ENCODE assay signal across 20 mouse cellular contexts in the genomic region with DNA sequence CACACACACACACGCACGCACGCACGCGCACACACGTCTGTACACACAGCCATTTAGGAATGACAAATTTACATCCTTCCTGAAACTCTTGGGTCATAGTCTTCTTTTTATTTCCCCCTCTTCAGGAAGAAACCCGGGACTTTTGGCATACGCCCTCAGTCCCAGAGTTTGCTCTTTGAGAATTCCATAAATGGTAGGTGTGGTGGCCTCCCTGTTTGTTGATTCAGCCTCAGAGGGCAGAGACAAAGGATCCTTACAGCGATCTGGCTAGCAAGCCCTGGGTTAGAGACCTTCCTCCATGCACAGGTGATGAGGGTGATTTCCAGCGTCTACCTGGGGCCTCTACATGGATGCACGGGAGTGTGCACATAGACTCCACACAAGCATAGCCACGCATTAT. TPM values are rescaled to one million over a fixed set of nuclear protein-coding genes. Genes with fewer than 3 reads are reported as not detected.
DNase-seq lines count a peak whose midpoint lies in the region; ATAC-seq and TF ChIP-seq lines count a peak whose summit lies in the region.
"Had no signal": no experiment of that assay in that cellular context is flagged by ENCODE, and none has a peak within 500 bp of the region (broad histone marks: within the 10 kb centered on the region; RNA-seq: fewer than 3 reads in every experiment).

No protein-coding gene starts in this region.

- no peak overlapping the region for H3K9ac ChIP-seq in kidney, embryonic 16.5 days (replicated peaks; ENCODE audit: low read length)
- H3K9ac ChIP-seq in CH12.LX (ENCODE audit: insufficient read depth, low read depth): no peak overlapping the region
- H3K9ac ChIP-seq: embryonic facial prominence, embryonic 12.5 days; hindbrain, embryonic 12.5 days; limb, embryonic 15.5 days had no signal

- ATAC-seq in kidney, embryonic 16.5 days (ENCODE audit: low FRiP score, low TSS enrichment): no peak
- ATAC-seq in megakaryocyte-erythroid progenitor cell, adult 5-6 weeks (replicated peaks; ENCODE audit: low FRiP score, low TSS enrichment, poor library complexity, severe bottlenecking): no peak
- ATAC-seq: forebrain, embryonic 16.5 days had no signal

- no peaks in the 10 kb centered on the region for H3K9me3 ChIP-seq in kidney, embryonic 16.5 days (ENCODE audit: low read length)
- no peaks in the 10 kb centered on the region for H3K9me3 ChIP-seq in CH12.LX (replicated peaks; ENCODE audit: low read length)
- H3K9me3 ChIP-seq: embryonic facial prominence, embryonic 12.5 days; hindbrain, embryonic 12.5 days; limb, embryonic 15.5 days had no signal

- peak; percentile 2 for DNase-seq in adrenal gland, postnatal 10 days
- DNase-seq in adrenal gland, postnatal 14 days: no peak
- DNase-seq in kidney, adult 11 months: no peak
- DNase-seq in CH12.LX (ENCODE audit: extremely low read depth): no peak
- DNase-seq in cerebellum, adult 9-11 months: no peak
- DNase-seq: adrenal gland, postnatal 36 days; cerebellum, adult 8-10 months; heart, adult 18-20 months; kidney, postnatal 10 days; layer of hippocampus, adult 9-11 months; right cerebral cortex, adult 18-20 months; thymus, postnatal 25 days had no signal

- dilution Hi-C loops in CH12.LX (cut with MboI; ENCODE audit: extremely low pct_ligation_motif_present, extremely low pct_unique_long_range_greater_than_20kb, low sequenced_read_pairs): no loop called here

- H3K79me2 ChIP-seq in CH12.LX (replicated peaks; ENCODE audit: control insufficient read depth, extremely low read depth, insufficient read depth, poor library complexity, severe bottlenecking): 0 out of 2 replicates have a peak, but pooled peaks cover 4% of the 10 kb centered on the region

- no peak overlapping the region for H3K4me3 ChIP-seq in kidney, embryonic 16.5 days (ENCODE audit: low read length)
- no peak overlapping the region for H3K4me3 ChIP-seq in CH12.LX (replicated peaks in 1 of 3; ENCODE audit: low read depth in 2 of 3, low read length in 2 of 3, poor library complexity in 1 of 3)
- no peak overlapping the region for H3K4me3 ChIP-seq in small intestine, adult 2 months (ENCODE audit: low read depth, low read length)
- H3K4me3 ChIP-seq: embryonic facial prominence, embryonic 12.5 days; hindbrain, embryonic 12.5 days; limb, embryonic 15.5 days had no signal

- no peak for TF ChIP-seq POLR2A in CH12.LX (IDR thresholded peaks at IDR 0.05; ENCODE audit: low read depth, low read length)
- TF ChIP-seq POLR2A in small intestine, adult 2 months (IDR thresholded peaks at IDR 0.05; ENCODE audit: low read depth, low read length): no peak

- no peak overlapping the region for H3K4me2 ChIP-seq in kidney, embryonic 16.5 days (replicated peaks; ENCODE audit: low read depth, low read length)
- H3K4me2 ChIP-seq in CH12.LX (ENCODE audit: insufficient read depth, low read depth, poor library complexity, severe bottlenecking): no peak overlapping the region
- H3K4me2 ChIP-seq: embryonic facial prominence, embryonic 12.5 days; hindbrain, embryonic 12.5 days; limb, embryonic 15.5 days; midbrain, embryonic 11.5 days had no signal

- peaks cover 20% of the 10 kb centered on the region for H3K4me1 ChIP-seq in kidney, embryonic 16.5 days (ENCODE audit: insufficient read depth, low read length)
- H3K4me1 ChIP-seq in CH12.LX (ENCODE audit: control insufficient read depth in 1 of 2, insufficient read depth in 2 of 2): peaks cover 2 to 40% of the 10 kb centered on the region in 2 experiments; a peak in 3 of 4 replicates
- H3K4me1 ChIP-seq in small intestine, adult 2 months (ENCODE audit: control insufficient read depth, insufficient read depth, insufficient read length, low read length): peaks cover 7% of the 10 kb centered on the region; the same call in 1 of the 2 replicates
- H3K4me1 ChIP-seq: embryonic facial prominence, embryonic 12.5 days; hindbrain, embryonic 12.5 days; limb, embryonic 15.5 days had no signal

- TF ChIP-seq RAD21 in CH12.LX (IDR thresholded peaks at IDR 0.05; ENCODE audit: low read depth, low read length): no peak

- 82% methylated on average over 12 of the region's 12 CpGs for WGBS in kidney, embryonic 16.5 days
- WGBS in small intestine, adult 2 months: 30% methylated on average over 12 of the region's 12 CpGs

- in situ Hi-C loops in CH12.LX (cut with MboI; ENCODE audit: low pct_ligation_motif_present, low pct_unique_long_range_greater_than_20kb, low sequenced_read_pairs): loop anchor here (10.0 kb wide), 1 partner anchor 145 kb away; no protein-coding TSS in a partner anchor

- H3K27ac ChIP-seq in kidney, embryonic 16.5 days (ENCODE audit: low read length): 0 out of 2 replicates have a peak overlapping the region, but pooled peaks have one; percentile 43
- 0 out of 2 replicates have a peak overlapping the region, but pooled peaks have one; percentile 24 for H3K27ac ChIP-seq in CH12.LX (ENCODE audit: insufficient read depth, low read depth)
- H3K27ac ChIP-seq in small intestine, adult 2 months (ENCODE audit: insufficient read depth, low read depth, low read length): peak overlapping the region; percentile 76
- H3K27ac ChIP-seq: embryonic facial prominence, embryonic 12.5 days; hindbrain, embryonic 12.5 days; limb, embryonic 15.5 days had no signal

- H3K27me3 ChIP-seq in kidney, embryonic 16.5 days (ENCODE audit: insufficient read depth, low read length): no peaks in the 10 kb centered on the region
- no peaks in the 10 kb centered on the region for H3K27me3 ChIP-seq in CH12.LX (replicated peaks)
- H3K27me3 ChIP-seq in small intestine, adult 2 months (ENCODE audit: control insufficient read depth, insufficient read depth, low read length): no peaks in the 10 kb centered on the region
- H3K27me3 ChIP-seq: embryonic facial prominence, embryonic 12.5 days; hindbrain, embryonic 12.5 days; limb, embryonic 15.5 days had no signal

- no peak for TF ChIP-seq CTCF in CH12.LX (conservative IDR thresholded peaks at IDR 0.05 in 1 of 2, IDR thresholded peaks at IDR 0.05 in 1 of 2; ENCODE audit: low read depth in 2 of 2, low read length in 2 of 2)
- TF ChIP-seq CTCF in small intestine, adult 2 months (IDR thresholded peaks at IDR 0.05; ENCODE audit: extremely low read depth, insufficient read length, insufficient replicate concordance, low read depth, low read length): no peak

- peaks cover 71% of the 10 kb centered on the region for H3K36me3 ChIP-seq in kidney, embryonic 16.5 days (ENCODE audit: insufficient read depth, low read length)
- peaks cover 66 to 94% of the 10 kb centered on the region in 2 experiments for H3K36me3 ChIP-seq in CH12.LX (replicated peaks in 1 of 2; ENCODE audit: control insufficient read depth in 1 of 2, insufficient read depth in 1 of 2, low read length in 1 of 2)
- peaks cover 57% of the 10 kb centered on the region for H3K36me3 ChIP-seq in small intestine, adult 2 months (ENCODE audit: control insufficient read depth, insufficient read depth, low read length)

- TF ChIP-seq EP300 in CH12.LX (IDR thresholded peaks at IDR 0.05; ENCODE audit: low read length): no peak

TF ChIP-seq in CH12.LX, 34 proteins besides CTCF, POLR2A, EP300 and RAD21 (continues in another document):
- TF ChIP-seq MEF2A (IDR thresholded peaks at IDR 0.05; ENCODE audit: borderline replicate concordance, low read depth, low read length): no peak
- no peak for TF ChIP-seq IRF4 (IDR thresholded peaks at IDR 0.05; ENCODE audit: low read depth, low read length)
- no peak for TF ChIP-seq JUND (conservative IDR thresholded peaks at IDR 0.05; ENCODE audit: low read depth, low read length)
- TF ChIP-seq MXI1 (IDR thresholded peaks at IDR 0.05; ENCODE audit: low read depth, low read length): no peak
- TF ChIP-seq PAX5 (IDR thresholded peaks at IDR 0.05; ENCODE audit: low read length): no peak
- TF ChIP-seq ETS1 (conservative IDR thresholded peaks at IDR 0.05; ENCODE audit: low read depth, low read length): no peak
- TF ChIP-seq USF1 (IDR thresholded peaks at IDR 0.05; ENCODE audit: low read depth, low read length): no peak
- TF ChIP-seq RCOR1 (conservative IDR thresholded peaks at IDR 0.05; ENCODE audit: low read depth, low read length): no peak
- no peak for TF ChIP-seq MAX (IDR thresholded peaks at IDR 0.05; ENCODE audit: low read length)
- no peak for TF ChIP-seq NELFE (IDR thresholded peaks at IDR 0.05; ENCODE audit: low read depth, low read length)
- TF ChIP-seq GABPA (IDR thresholded peaks at IDR 0.05; ENCODE audit: insufficient replicate concordance, low read depth, low read length): no peak
- TF ChIP-seq UBTF (IDR thresholded peaks at IDR 0.05; ENCODE audit: low read depth, low read length): no peak

RNA-seq across cellular contexts. Expression of a gene that starts 9.4 kb away (rescaled TPM):
- 100 to 1,000 TPM; 321 to 368 TPM for total RNA-seq in adrenal gland, postnatal 10 days (2021)
- total RNA-seq in adrenal gland, postnatal 14 days (2021): 430 and 443 TPM in 2 replicates
- 275 and 307 TPM in 2 replicates for polyA plus RNA-seq in kidney, embryonic 16.5 days (2015; fragmentation: Nextera tagmentation; extraction: Ambion mirVana)
- total RNA-seq in CH12.LX (2012; rRNA removed): 105 and 122 TPM in 2 replicates
- 16.8 and 22.4 TPM in 2 replicates for total RNA-seq in CH12.LX (2014; rRNA removed)
- polyA plus RNA-seq in CH12.LX (2012; ENCODE audit: insufficient read length, low read depth): 188 and 209 TPM in 2 replicates
- polyA plus RNA-seq in small intestine, adult 2 months (2012; rRNA removed): 157 and 222 TPM in 2 replicates
- 335 and 427 TPM in 2 replicates for total RNA-seq in megakaryocyte-erythroid progenitor cell, adult 5-6 weeks (2014; fragmentation: Nextera tagmentation)
- total RNA-seq in megakaryocyte-erythroid progenitor cell, adult 5-6 weeks (2017): 80.6 and 101 TPM in 2 replicates

RNA-seq across cellular contexts. Expression of a gene that starts 37.1 kb away (rescaled TPM):
- 1 to 10 TPM; 2.7 TPM for total RNA-seq in adrenal gland, postnatal 10 days (2021)
- total RNA-seq in adrenal gland, postnatal 14 days (2021): 3.3 and 4.4 TPM in 2 replicates
- polyA plus RNA-seq in kidney, embryonic 16.5 days (2015; fragmentation: Nextera tagmentation; extraction: Ambion mirVana): 4.9 and 5.2 TPM in 2 replicates
- total RNA-seq in CH12.LX (2012; rRNA removed) (0.17 and 0.59 TPM in 2 replicates), CH12.LX (2014; rRNA removed) (0.39 and 0.41 TPM in 2 replicates)
- 0.18 and 0.43 TPM in 2 replicates for polyA plus RNA-seq in CH12.LX (2012; ENCODE audit: insufficient read length, low read depth)
- polyA plus RNA-seq in small intestine, adult 2 months (2012; rRNA removed): 0.90 and 1.7 TPM in 2 replicates
- 8.0 and 9.6 TPM in 2 replicates for total RNA-seq in megakaryocyte-erythroid progenitor cell, adult 5-6 weeks (2014; fragmentation: Nextera tagmentation)
- 5.4 and 9.3 TPM in 2 replicates for total RNA-seq in megakaryocyte-erythroid progenitor cell, adult 5-6 weeks (2017)

RNA-seq across cellular contexts. Expression of a gene that starts 51.2 kb away (rescaled TPM):
- 100 to 1,000 TPM; 147 to 154 TPM for total RNA-seq in adrenal gland, postnatal 10 days (2021)
- 152 and 167 TPM in 2 replicates for total RNA-seq in adrenal gland, postnatal 14 days (2021)
- polyA plus RNA-seq in kidney, embryonic 16.5 days (2015; fragmentation: Nextera tagmentation; extraction: Ambion mirVana): 212 and 222 TPM in 2 replicates
- total RNA-seq in CH12.LX (2012; rRNA removed) (344 and 352 TPM in 2 replicates), CH12.LX (2014; rRNA removed) (269 and 302 TPM in 2 replicates)
- polyA plus RNA-seq in CH12.LX (2012; ENCODE audit: insufficient read length, low read depth): 406 and 493 TPM in 2 replicates
- polyA plus RNA-seq in small intestine, adult 2 months (2012; rRNA removed): 50.1 and 89.4 TPM in 2 replicates
- total RNA-seq in megakaryocyte-erythroid progenitor cell, adult 5-6 weeks (2014; fragmentation: Nextera tagmentation): 308 and 313 TPM in 2 replicates
- 315 and 357 TPM in 2 replicates for total RNA-seq in megakaryocyte-erythroid progenitor cell, adult 5-6 weeks (2017)

Comparison
In these comparisons a context has a peak if more than half of its experiments do, and no peak if none do; other contexts are left out.
1. H3K27ac ChIP-seq: peak in every context shown above with its lines; median percentile 76 in small intestine, adult 2 months; 43 in kidney, embryonic 16.5 days; 24 in CH12.LX.